Mouse (Mus musculus) forebrain, embryonic 11.5 days (tissue): ENCODE data around the gene Cadm2. TPM values are rescaled to one million over a fixed set of nuclear protein-coding genes. Genes with fewer than 3 reads are reported as not detected.

Experiments
- ATAC-seq: fragments of 200-750 bp; cut with Nextera tagmentation; replicated peaks from 2 replicates; pipeline ENCODE4 v1.8.0; 2017; ENCODE audit warnings: moderate TSS enrichment; ENCODE audit not compliant: low FRiP score
- DNase-seq: peaks from one replicate; pipeline ENCODE4 v3.0.0-alpha.2; 2017; ENCODE audit warnings: low spot score
- H3K27ac ChIP-seq: fragments of 300-500 bp; sonication (generic); 2 replicates; pipeline ENCODE4 v1.5.1; 2014; ENCODE audit warnings: low read depth, low read length
- H3K27me3 ChIP-seq: fragments of 300-500 bp; sonication (generic); 2 replicates; pipeline ENCODE4 v1.6.1; 2014; ENCODE audit warnings: mild to moderate bottlenecking, low read length, mixed read lengths; ENCODE audit not compliant: control insufficient read depth, insufficient read depth
- H3K36me3 ChIP-seq: fragments of 300-500 bp; sonication (generic); 2 replicates; pipeline ENCODE4 v1.6.1; 2014; ENCODE audit warnings: mild to moderate bottlenecking, low read length, moderate library complexity, mixed read lengths; ENCODE audit not compliant: control insufficient read depth, insufficient read depth
- H3K4me1 ChIP-seq: fragments of 300-500 bp; sonication (generic); replicated peaks from 2 replicates; pipeline ENCODE4 v1.6.1; 2014; ENCODE audit warnings: low read length, mixed read lengths; ENCODE audit not compliant: control insufficient read depth, insufficient read depth
- H3K4me2 ChIP-seq: fragments of 300-500 bp; sonication (generic); 2 replicates; pipeline ENCODE4 v1.6.1; 2014; ENCODE audit warnings: low read depth, mild to moderate bottlenecking, low read length, moderate library complexity, mixed read lengths; ENCODE audit not compliant: severe bottlenecking
- H3K4me3 ChIP-seq: fragments of 300-500 bp; sonication (generic); 2 replicates; pipeline ENCODE4 v1.5.1; 2014; ENCODE audit warnings: low read depth, low read length
- H3K9ac ChIP-seq: fragments of 300-500 bp; sonication (generic); 2 replicates; pipeline ENCODE4 v1.6.1; 2014; ENCODE audit warnings: low read length
- H3K9me3 ChIP-seq: fragments of 300-500 bp; sonication (generic); 2 replicates; pipeline ENCODE4 v1.6.1; 2016; ENCODE audit warnings: low read length, mixed read lengths; ENCODE audit not compliant: control insufficient read depth
- WGBS: fragments of 180-500 bp; shearing (Covaris S2); extraction: QIAGEN DNeasy Blood & Tissue Kit; methylation state at CpG from one replicate; pipeline ENCODE4 v1.1.7; 2014; 5-methylcytosine and 5-hydroxymethylcytosine counted together
- polyA plus RNA-seq: library from polyadenylated mRNA; unstranded; fragments of >200 nt; fragmentation: Nextera tagmentation; extraction: Ambion mirVana; gene quantifications from 2 replicates; pipeline ENCODE4 v1.2.1, GENCODE M21; 2014

Gene Cadm2
- polyA plus RNA-seq, 1 experiment from 2014 or later: 5.2 TPM

- Histone ChIP-seq H3K27me3 (no peaks in the 10 kb centered on the region), H3K27ac (no peak overlapping the region), H3K9ac (no peak overlapping the region), H3K36me3 (no peaks in the 10 kb centered on the region), H3K4me2 (no peak overlapping the region), H3K9me3 (no peaks in the 10 kb centered on the region), H3K4me1 (no peaks in the 10 kb centered on the region), H3K4me3 (no peak overlapping the region)
- no peak for ATAC-seq
- no peak for DNase-seq
- WGBS: 78% methylated on average over 11 of the region's 11 CpGs
Measured at GRCm38 (mm10) chr16:67578842-67579517, 41.7 kb downstream of the Cadm2 start.

- DNase-seq (no peak), ATAC-seq (no peak)
- Histone ChIP-seq H3K4me3 (no peak overlapping the region), H3K9me3 (no peaks in the 10 kb centered on the region), H3K27me3 (no peaks in the 10 kb centered on the region), H3K27ac (no peak overlapping the region), H3K36me3 (no peaks in the 10 kb centered on the region), H3K4me1 (no peaks in the 10 kb centered on the region), H3K9ac (no peak overlapping the region), H3K4me2 (no peak overlapping the region)
- 82% methylated on average over 5 of the region's 5 CpGs for WGBS
Measured at GRCm38 (mm10) chr16:67575557-67575956, 45.2 kb downstream of the Cadm2 start.

GRCm38 (mm10) chr16:67526992-67527391, 93.7 kb downstream of the Cadm2 start:
- H3K27me3 ChIP-seq: no peaks in the 10 kb centered on the region
- H3K4me3 ChIP-seq: no peak overlapping the region
- no peak for DNase-seq
- H3K4me2 ChIP-seq: no peak overlapping the region
- H3K4me1 ChIP-seq: no peaks in the 10 kb centered on the region
- H3K9ac ChIP-seq: no peak overlapping the region
- no peaks in the 10 kb centered on the region for H3K36me3 ChIP-seq
- ATAC-seq: no peak
- no peaks in the 10 kb centered on the region for H3K9me3 ChIP-seq
- H3K27ac ChIP-seq: no peak overlapping the region
- WGBS: 90% methylated on average over 1 of the region's 1 CpGs

GRCm38 (mm10) chr16:67524878-67525277, 95.8 kb downstream of the Cadm2 start:
- ATAC-seq (no peak), DNase-seq (no peak)
- WGBS: 88% methylated on average over 1 of the region's 1 CpGs
- Histone ChIP-seq H3K4me3 (no peak overlapping the region), H3K36me3 (no peaks in the 10 kb centered on the region), H3K9me3 (no peaks in the 10 kb centered on the region), H3K27me3 (no peaks in the 10 kb centered on the region), H3K4me1 (no peaks in the 10 kb centered on the region), H3K9ac (no peak overlapping the region), H3K27ac (no peak overlapping the region), H3K4me2 (no peak overlapping the region)

GRCm38 (mm10) chr16:67518311-67518710, 102.4 kb downstream of the Cadm2 start:
- DNase-seq (no peak), ATAC-seq (no peak)
- H3K27me3 ChIP-seq: no peaks in the 10 kb centered on the region
- no peak overlapping the region for H3K4me3 ChIP-seq
- no peaks in the 10 kb centered on the region for H3K36me3 ChIP-seq
- no peak overlapping the region for H3K27ac ChIP-seq
- H3K4me2 ChIP-seq: no peak overlapping the region
- no peaks in the 10 kb centered on the region for H3K9me3 ChIP-seq
- WGBS: 80% methylated on average over 3 of the region's 3 CpGs
- no peak overlapping the region for H3K9ac ChIP-seq
- H3K4me1 ChIP-seq: no peaks in the 10 kb centered on the region

- DNase-seq (no peak), ATAC-seq (no peak)
- no peaks in the 10 kb centered on the region for H3K9me3 ChIP-seq
- no peak overlapping the region for H3K4me2 ChIP-seq
- no peaks in the 10 kb centered on the region for H3K27me3 ChIP-seq
- H3K36me3 ChIP-seq: no peaks in the 10 kb centered on the region
- H3K4me1 ChIP-seq: no peaks in the 10 kb centered on the region
- no peak overlapping the region for H3K9ac ChIP-seq
- H3K27ac ChIP-seq: no peak overlapping the region
- WGBS: 85% methylated on average over 4 of the region's 4 CpGs
- no peak overlapping the region for H3K4me3 ChIP-seq
Measured at GRCm38 (mm10) chr16:67515549-67515948, 105.2 kb downstream of the Cadm2 start.

GRCm38 (mm10) chr16:67509079-67509478, 111.6 kb downstream of the Cadm2 start:
- Histone ChIP-seq H3K36me3 (no peaks in the 10 kb centered on the region), H3K4me3 (no peak overlapping the region), H3K9ac (no peak overlapping the region), H3K4me2 (no peak overlapping the region), H3K9me3 (no peaks in the 10 kb centered on the region), H3K27ac (no peak overlapping the region), H3K4me1 (no peaks in the 10 kb centered on the region), H3K27me3 (no peaks in the 10 kb centered on the region)
- ATAC-seq (no peak), DNase-seq (no peak)
- 87% methylated on average over 9 of the region's 9 CpGs for WGBS

- Histone ChIP-seq H3K36me3 (no peaks in the 10 kb centered on the region), H3K4me2 (no peak overlapping the region), H3K4me3 (no peak overlapping the region), H3K9ac (no peak overlapping the region), H3K9me3 (no peaks in the 10 kb centered on the region), H3K27me3 (no peaks in the 10 kb centered on the region), H3K4me1 (no peaks in the 10 kb centered on the region), H3K27ac (no peak overlapping the region)
- ATAC-seq: no peak
- WGBS: 57% methylated on average over 7 of the region's 7 CpGs
- no peak for DNase-seq
Measured at GRCm38 (mm10) chr16:67482542-67482941, 138.2 kb downstream of the Cadm2 start.

- 96% methylated on average over 3 of the region's 3 CpGs for WGBS
- no peak overlapping the region for H3K9ac ChIP-seq
Measured at GRCm38 (mm10) chr16:67467041-67467440, 153.7 kb downstream of the Cadm2 start.

More at GRCm38 (mm10) chr16:67467041-67467440, 153.7 kb downstream of the Cadm2 start:
- no peaks in the 10 kb centered on the region for H3K36me3 ChIP-seq
- H3K9me3 ChIP-seq: no peaks in the 10 kb centered on the region
- no peak for DNase-seq
- no peak overlapping the region for H3K4me3 ChIP-seq
- no peak overlapping the region for H3K4me2 ChIP-seq
- no peaks in the 10 kb centered on the region for H3K27me3 ChIP-seq
- no peak for ATAC-seq
- no peak overlapping the region for H3K27ac ChIP-seq
- no peaks in the 10 kb centered on the region for H3K4me1 ChIP-seq
